Mouse (Mus musculus): ENCODE results near the gene Miox.

DNA sequence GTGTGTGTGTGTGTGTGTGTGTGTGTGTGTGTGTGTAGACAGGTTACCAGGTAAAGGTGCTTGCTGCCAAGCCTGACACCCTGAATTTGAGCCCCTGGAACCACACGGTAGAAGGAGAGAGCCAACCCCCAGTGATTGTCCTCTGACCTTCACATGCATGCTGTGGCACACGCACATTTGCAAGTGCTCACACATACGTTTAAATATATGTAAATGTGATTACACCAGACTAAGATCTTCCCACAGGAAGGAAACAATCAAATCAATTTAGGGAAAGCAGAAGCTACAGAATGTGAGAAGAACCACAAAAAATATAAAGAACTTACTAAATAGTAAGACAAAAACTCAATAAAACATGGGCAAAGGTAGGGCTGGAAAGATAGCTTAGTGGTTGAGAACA lies 5.9 kb downstream of the Miox start:
- no peak for TF ChIP-seq POLR2A (IDR thresholded peaks at IDR 0.05; ENCODE audit: low read depth, low read length)
- TF ChIP-seq CTCF (IDR thresholded peaks at IDR 0.05; ENCODE audit: borderline replicate concordance, insufficient read depth, low read length): no peak
